Mouse (Mus musculus) effector memory CD4-positive, alpha-beta T cell, adult 5 months (primary cell): ENCODE results near the gene Nacc2. TPM values are rescaled to one million over a fixed set of nuclear protein-coding genes. Genes with fewer than 3 reads are reported as not detected.

ENCODE experiments used
- polyA plus RNA-seq: library from polyadenylated mRNA; unstranded; fragments of 100-300 nt; shearing (Covaris generic); gene quantifications from one replicate; pipeline ENCODE4 v1.2.1, GENCODE M21; 2017

Gene Nacc2
- polyA plus RNA-seq: 0.72 TPM

GRCm38 (mm10) chr2:26123079-26123648 is at the start of gene Nacc2:
TSS of gene Nacc2 (minus strand) at chr2:26123220.

GRCm38 (mm10) chr2:26021561-26022257 is 101.3 kb downstream of the Nacc2 start, which contains the start of gene Ubac1:
TSS of gene Ubac1 (minus strand) at chr2:26021747.

Other genes starting within 250 kb of the Nacc2 start
- gene Camsap1, start 139.9 kb downstream of the Nacc2 start, polyA plus RNA-seq: 19.5 TPM
- 49.1 TPM for gene Ubac1, start 101.5 kb downstream of the Nacc2 start, polyA plus RNA-seq
- not detected for gene Lhx3, start 85.1 kb upstream of the Nacc2 start, polyA plus RNA-seq
- gene Qsox2, start 114.3 kb upstream of the Nacc2 start, polyA plus RNA-seq: 7.4 TPM
- gene Ccdc187, start 171.3 kb upstream of the Nacc2 start, polyA plus RNA-seq: 0.11 TPM
- 22.6 TPM for gene Gpsm1, start 192.3 kb upstream of the Nacc2 start, polyA plus RNA-seq
- 8.6 TPM for gene Dnlz, start 228.9 kb upstream of the Nacc2 start, polyA plus RNA-seq
- not detected for gene Card9, start 237.7 kb upstream of the Nacc2 start, polyA plus RNA-seq